Mouse (Mus musculus) midbrain, embryonic 14.5 days (tissue): ENCODE measurements around the gene Slc7a6. TPM values are rescaled to one million over a fixed set of nuclear protein-coding genes. Genes with fewer than 3 reads are reported as not detected.

Experiments used
- ATAC-seq: fragments of 200-750 bp; cut with Nextera tagmentation; 2 replicates; pipeline ENCODE4 v1.8.0; 2017; ENCODE audit warnings: moderate number of reproducible peaks, moderate library complexity; ENCODE audit not compliant: low FRiP score, low TSS enrichment
- DNase-seq: peaks from one replicate; pipeline ENCODE4 v3.0.0-alpha.2; 2015
- H3K27ac ChIP-seq: fragments of 300-500 bp; sonication (generic); replicated peaks from 2 replicates; pipeline ENCODE4 v1.5.1; 2014; ENCODE audit warnings: mild to moderate bottlenecking, low read depth, low read length, moderate library complexity
- H3K27me3 ChIP-seq: fragments of 300-500 bp; sonication (generic); 2 replicates; pipeline ENCODE4 v1.6.1; 2014; ENCODE audit warnings: low read length, control low read depth, mixed read lengths; ENCODE audit not compliant: control insufficient read depth, insufficient read depth
- H3K36me3 ChIP-seq: fragments of 300-500 bp; sonication (generic); 2 replicates; pipeline ENCODE4 v1.6.1; 2014; ENCODE audit warnings: low read length, control low read depth; ENCODE audit not compliant: control insufficient read depth, insufficient read depth
- H3K4me1 ChIP-seq: fragments of 300-500 bp; sonication (generic); 2 replicates; pipeline ENCODE4 v1.6.1; 2014; ENCODE audit warnings: mild to moderate bottlenecking, antibody characterized with exemption, low read length, control low read depth; ENCODE audit not compliant: control insufficient read depth, insufficient read depth
- H3K4me2 ChIP-seq: fragments of 300-500 bp; sonication (generic); 2 replicates; pipeline ENCODE4 v1.6.1; 2014; ENCODE audit warnings: mild to moderate bottlenecking, low read length, moderate library complexity
- H3K4me3 ChIP-seq: fragments of 300-500 bp; sonication (generic); replicated peaks from 2 replicates; pipeline ENCODE4 v1.5.1; 2014; ENCODE audit warnings: low read depth, low read length
- H3K9ac ChIP-seq: fragments of 300-500 bp; sonication (generic); replicated peaks from 2 replicates; pipeline ENCODE4 v1.6.1; 2014; ENCODE audit warnings: mild to moderate bottlenecking, low read length, moderate library complexity
- H3K9me3 ChIP-seq: fragments of 300-500 bp; sonication (generic); 2 replicates; pipeline ENCODE4 v1.6.1; 2016; ENCODE audit warnings: low read length, control low read depth, mixed read lengths; ENCODE audit not compliant: control insufficient read depth
- WGBS: fragments of 180-500 bp; shearing (Covaris S2); extraction: QIAGEN DNeasy Blood & Tissue Kit; methylation state at CpG from one replicate; pipeline ENCODE4 v1.1.7; 2014; 5-methylcytosine and 5-hydroxymethylcytosine counted together
- polyA plus RNA-seq: library from polyadenylated mRNA; unstranded; fragments of >200 nt; fragmentation: Nextera tagmentation; extraction: Ambion mirVana; gene quantifications from 2 replicates; pipeline ENCODE4 v1.2.1, GENCODE M21; 2014

The Slc7a6 gene
- polyA plus RNA-seq, 1 experiment from 2014 or later = 77.8 TPM

DNA sequence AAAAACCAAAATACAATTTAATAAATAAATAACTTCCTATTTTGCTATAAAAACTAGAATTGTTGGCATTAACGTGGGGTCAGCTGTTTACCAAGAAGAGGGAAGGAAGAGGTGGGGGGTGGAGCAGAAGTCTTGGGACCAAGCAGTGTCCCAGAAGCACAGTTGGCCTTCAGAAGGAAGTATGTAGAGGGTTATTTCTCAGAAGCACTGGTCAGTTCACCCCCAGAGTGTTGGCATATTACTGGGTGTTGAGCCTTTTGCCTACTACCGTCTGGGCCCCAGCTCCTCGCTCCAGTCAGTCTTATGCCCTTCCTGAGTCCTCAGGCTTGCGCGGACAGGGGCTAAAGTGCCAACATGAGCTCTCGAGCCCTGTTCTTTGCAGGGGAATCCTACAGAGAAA is 19.6 kb upstream of the Slc7a6 start:
- Histone ChIP-seq H3K4me3 (no peak overlapping the region), H3K27ac (no peak overlapping the region), H3K36me3 (0 out of 2 replicates have a peak, but pooled peaks cover 3% of the 10 kb centered on the region), H3K4me2 (no peak overlapping the region), H3K27me3 (no peaks in the 10 kb centered on the region), H3K9ac (no peak overlapping the region), H3K9me3 (no peaks in the 10 kb centered on the region), H3K4me1 (peaks cover 7% of the 10 kb centered on the region)
- 91% methylated on average over 6 of the region's 6 CpGs for WGBS
- no peak for ATAC-seq
- DNase-seq = no peak

DNA sequence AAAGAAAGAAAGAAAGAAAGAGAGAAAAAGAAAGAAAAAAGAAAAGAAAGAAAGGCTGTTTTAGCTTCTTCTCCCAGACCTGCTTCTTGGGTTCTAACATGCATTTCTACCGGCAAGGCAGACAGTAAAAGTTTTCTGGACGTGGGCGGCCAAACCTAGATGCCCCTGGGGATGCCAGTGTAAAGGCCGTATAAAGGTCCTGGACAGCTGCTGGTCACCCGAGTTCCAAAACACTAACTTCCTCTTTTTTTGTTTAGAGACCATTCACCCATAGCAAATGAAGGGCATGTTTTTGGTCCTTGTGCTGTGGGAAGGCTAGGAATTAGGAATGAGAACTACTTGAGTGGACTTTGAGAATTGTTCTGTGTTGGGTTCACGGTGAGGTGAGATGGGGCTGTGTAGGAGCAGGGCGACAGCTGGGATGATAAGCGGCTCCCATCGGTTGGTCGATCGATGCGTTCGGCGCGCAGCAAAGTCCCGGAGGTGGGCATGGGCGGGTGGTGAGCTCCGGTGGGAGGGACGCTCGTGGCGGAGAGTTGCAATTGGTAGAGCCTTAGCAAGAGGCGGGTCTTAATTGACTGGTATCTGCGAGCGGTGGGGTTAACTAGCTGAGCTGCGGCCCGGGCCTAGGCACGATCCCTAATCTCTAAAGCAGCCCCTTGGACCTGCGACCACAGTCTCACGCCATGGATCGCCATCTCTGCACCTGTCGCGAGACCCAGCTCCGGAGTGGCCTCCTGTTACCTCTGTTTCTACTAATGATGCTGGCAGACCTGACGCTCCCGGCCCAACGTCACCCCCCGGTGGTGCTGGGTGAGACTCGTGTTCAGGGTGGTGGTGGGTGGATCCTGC is 18.6 kb upstream of the Slc7a6 start, which contains the start of gene Pla2g15:
TSS of gene Pla2g15 (plus strand) at position 599 of the 852 bp plus-strand sequence.
- no peaks in the 10 kb centered on the region for H3K27me3 ChIP-seq
- DNase-seq (peak; percentile 95), ATAC-seq (peak; percentile 96)
- H3K4me1 ChIP-seq = peaks cover 7% of the 10 kb centered on the region
- H3K36me3 ChIP-seq = 0 out of 2 replicates have a peak, but pooled peaks cover 10% of the 10 kb centered on the region
- H3K4me2 ChIP-seq = peak within 1 kb of the TSS; percentile 74
- no peaks in the 10 kb centered on the region for H3K9me3 ChIP-seq
- peak within 1 kb of the TSS; percentile 84 for H3K9ac ChIP-seq
- H3K27ac ChIP-seq = peak within 1 kb of the TSS; percentile 70; the same call in 1 of the 2 replicates
- H3K4me3 ChIP-seq = peak within 1 kb of the TSS; percentile 87
- 2% methylated on average over 38 of the region's 38 CpGs for WGBS

DNA sequence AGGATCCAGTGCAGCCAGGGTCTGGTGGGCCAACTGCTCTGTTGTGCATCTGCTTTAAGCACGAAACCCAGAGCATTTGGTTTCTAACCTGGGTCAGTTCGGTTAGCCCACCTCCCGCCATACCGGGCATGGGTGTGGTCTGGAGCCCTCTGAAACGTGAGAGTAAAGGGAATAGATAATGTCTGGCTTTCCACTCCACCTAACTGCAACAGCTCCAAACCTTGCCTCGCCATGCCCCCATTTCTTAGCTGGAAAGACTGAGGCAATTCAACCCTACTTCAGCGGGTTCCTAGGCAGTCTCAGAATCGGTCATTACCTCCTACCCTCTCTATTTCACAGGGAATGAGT is 18.0 kb upstream of the Slc7a6 start:
- Histone ChIP-seq H3K9me3 (no peaks in the 10 kb centered on the region), H3K9ac (peak overlapping the region; percentile 84), H3K4me1 (peaks cover 7% of the 10 kb centered on the region), H3K4me3 (peak overlapping the region; percentile 87), H3K36me3 (peaks cover 14% of the 10 kb centered on the region; the same call in 1 of the 2 replicates), H3K27me3 (no peaks in the 10 kb centered on the region), H3K4me2 (peak overlapping the region; percentile 74), H3K27ac (peak overlapping the region; percentile 70; the same call in 1 of the 2 replicates)
- DNase-seq = no peak
- WGBS = 18% methylated on average over 8 of the region's 8 CpGs
- no peak for ATAC-seq

DNA sequence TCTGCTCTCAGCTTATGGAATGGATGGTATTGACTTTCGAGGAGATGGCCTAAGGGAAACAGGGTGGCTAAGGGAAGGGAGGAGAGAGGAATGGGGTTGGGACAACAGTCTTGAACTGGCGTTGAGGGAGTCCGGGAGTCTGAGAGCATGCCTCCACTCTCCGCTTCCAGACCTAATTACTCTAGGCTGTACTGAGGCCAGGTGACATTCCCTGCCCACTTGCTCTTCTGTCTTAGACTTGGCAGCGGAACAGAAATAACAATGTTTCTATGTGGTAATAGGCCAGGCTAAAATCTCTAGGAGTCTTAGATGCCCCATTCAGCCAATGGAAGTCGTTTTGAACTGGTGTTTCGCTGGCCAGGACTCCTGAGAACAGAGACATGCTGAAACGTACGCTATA is 17.6 kb upstream of the Slc7a6 start:
- Histone ChIP-seq H3K9ac (peak overlapping the region; percentile 84), H3K4me1 (peaks cover 7% of the 10 kb centered on the region), H3K36me3 (peaks cover 17% of the 10 kb centered on the region; the same call in 1 of the 2 replicates), H3K4me3 (peak overlapping the region; percentile 87), H3K27ac (no peak overlapping the region), H3K4me2 (peak overlapping the region; percentile 74), H3K27me3 (no peaks in the 10 kb centered on the region), H3K9me3 (no peaks in the 10 kb centered on the region)
- 91% methylated on average over 9 of the region's 9 CpGs for WGBS
- ATAC-seq (no peak), DNase-seq (no peak)

DNA sequence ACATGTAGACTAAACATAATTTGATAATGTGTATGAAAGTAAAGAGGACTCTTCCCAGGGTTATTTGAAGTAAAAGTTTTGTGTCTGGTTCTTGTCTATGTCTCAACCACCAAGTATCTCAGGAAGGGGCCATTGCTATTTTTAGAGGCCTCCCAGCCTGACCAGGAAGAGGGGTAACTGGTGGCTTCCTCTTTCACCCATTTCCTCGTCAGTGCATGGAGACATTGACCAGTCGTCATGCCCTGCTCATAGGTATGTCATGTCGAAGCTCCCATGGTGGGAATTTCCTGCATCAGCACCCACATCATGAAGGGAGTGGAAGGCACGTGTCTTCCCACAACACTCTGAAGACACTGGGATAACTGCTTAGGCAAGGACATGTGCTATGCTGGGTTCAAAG is 15.8 kb upstream of the Slc7a6 start:
- Histone ChIP-seq H3K9ac (no peak overlapping the region), H3K4me1 (peaks cover 7% of the 10 kb centered on the region), H3K27ac (no peak overlapping the region), H3K36me3 (peaks cover 20% of the 10 kb centered on the region; the same call in 1 of the 2 replicates), H3K27me3 (no peaks in the 10 kb centered on the region), H3K9me3 (no peaks in the 10 kb centered on the region), H3K4me2 (no peak overlapping the region), H3K4me3 (no peak overlapping the region)
- ATAC-seq = no peak
- no peak for DNase-seq
- WGBS = 91% methylated on average over 4 of the region's 4 CpGs

DNA sequence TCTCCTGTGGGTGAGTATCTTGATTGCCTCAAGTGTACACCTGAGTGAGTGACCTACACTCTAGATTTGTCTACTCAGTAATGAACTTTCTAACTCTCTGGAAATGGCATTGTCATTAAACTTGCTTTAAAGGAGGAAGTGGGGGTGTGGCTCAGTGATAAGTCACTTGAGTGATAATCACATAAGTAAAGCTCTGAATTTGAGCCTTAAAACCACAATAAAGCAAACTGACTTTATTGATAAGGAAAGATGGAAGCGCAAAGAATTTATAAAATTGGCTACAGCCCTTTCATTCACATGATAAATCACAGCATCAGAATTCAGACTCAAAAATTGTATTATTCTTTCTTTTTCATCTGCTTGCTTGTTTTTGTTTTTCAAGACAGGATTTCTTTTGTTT is 11.2 kb upstream of the Slc7a6 start:
- H3K27ac ChIP-seq = no peak overlapping the region
- no peak overlapping the region for H3K4me2 ChIP-seq
- H3K9ac ChIP-seq = no peak overlapping the region
- no peak overlapping the region for H3K4me3 ChIP-seq
- DNase-seq = no peak
- no peaks in the 10 kb centered on the region for H3K9me3 ChIP-seq
- WGBS = 98% methylated on average over 1 of the region's 1 CpGs
- peaks cover 49% of the 10 kb centered on the region for H3K36me3 ChIP-seq
- H3K4me1 ChIP-seq = no peaks in the 10 kb centered on the region
- H3K27me3 ChIP-seq = no peaks in the 10 kb centered on the region
- ATAC-seq = no peak

DNA sequence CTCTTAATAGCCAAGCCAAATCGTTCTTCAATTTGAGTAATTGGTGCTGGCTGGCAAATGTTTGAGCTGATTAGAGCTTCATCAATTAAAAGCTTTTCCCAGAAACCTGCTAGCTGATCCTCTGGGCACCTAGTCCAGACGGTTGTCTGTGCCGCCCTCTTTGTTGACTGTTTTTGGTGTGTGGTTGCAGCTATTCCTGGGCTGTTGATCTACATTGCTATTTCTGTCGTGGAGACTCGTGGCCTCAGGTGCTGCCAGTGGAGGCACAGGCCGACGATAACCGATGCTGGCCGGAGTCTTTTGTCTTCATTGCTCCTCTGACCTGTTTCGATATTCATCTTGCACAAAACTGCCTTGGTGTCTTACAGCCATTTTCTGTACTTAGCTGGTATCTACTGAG is 10.3 kb upstream of the Slc7a6 start:
- WGBS = 88% methylated on average over 10 of the region's 10 CpGs
- Histone ChIP-seq H3K9ac (no peak overlapping the region), H3K4me2 (no peak overlapping the region), H3K27ac (no peak overlapping the region), H3K4me3 (no peak overlapping the region), H3K36me3 (peaks cover 59% of the 10 kb centered on the region), H3K27me3 (no peaks in the 10 kb centered on the region), H3K4me1 (no peaks in the 10 kb centered on the region), H3K9me3 (no peaks in the 10 kb centered on the region)
- ATAC-seq (no peak), DNase-seq (no peak)

DNA sequence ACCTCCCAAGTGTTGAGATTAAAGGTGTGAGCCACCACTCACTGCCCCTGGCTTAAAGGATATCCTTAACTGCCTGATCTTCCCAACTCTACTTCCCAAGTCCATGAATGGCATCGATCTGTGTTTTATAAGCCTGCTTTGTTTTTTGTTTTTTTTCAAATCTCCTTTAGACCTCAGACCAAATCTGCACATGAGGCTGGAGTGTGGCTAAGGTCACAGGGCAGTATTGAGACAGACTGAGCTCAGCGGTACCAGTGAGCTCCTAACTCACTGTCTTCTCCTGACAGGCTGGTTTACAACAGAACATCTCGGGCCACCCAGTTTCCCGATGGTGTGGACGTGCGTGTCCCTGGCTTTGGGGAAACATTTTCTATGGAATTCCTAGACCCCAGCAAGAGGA is 8.8 kb upstream of the Slc7a6 start:
- Histone ChIP-seq H3K9ac (no peak overlapping the region), H3K4me1 (no peaks in the 10 kb centered on the region), H3K4me2 (no peak overlapping the region), H3K27me3 (no peaks in the 10 kb centered on the region), H3K36me3 (peaks cover 58% of the 10 kb centered on the region), H3K9me3 (no peaks in the 10 kb centered on the region), H3K4me3 (no peak overlapping the region), H3K27ac (no peak overlapping the region)
- WGBS = 87% methylated on average over 6 of the region's 6 CpGs
- ATAC-seq = no peak
- no peak for DNase-seq

DNA sequence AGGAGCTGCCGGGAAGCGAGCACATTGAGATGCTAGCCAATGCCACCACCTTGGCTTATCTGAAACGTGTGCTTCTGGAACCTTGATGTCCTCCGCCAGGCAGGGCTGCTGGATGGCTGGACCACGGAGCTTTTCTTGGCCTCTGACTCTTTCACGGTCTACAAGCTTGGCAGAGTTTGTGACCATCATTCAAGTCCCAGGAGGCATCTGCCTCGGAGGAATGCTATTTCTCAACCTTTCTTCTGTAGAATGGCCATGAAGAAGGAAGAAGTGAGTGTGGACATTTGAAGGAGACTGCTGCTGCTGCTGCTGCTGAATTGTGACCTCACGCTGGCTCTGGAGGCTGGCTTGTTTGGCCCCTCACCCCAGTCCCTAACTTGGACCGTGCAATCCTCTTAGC is 5.4 kb upstream of the Slc7a6 start:
- H3K4me3 ChIP-seq = no peak overlapping the region
- H3K36me3 ChIP-seq = peaks cover 47% of the 10 kb centered on the region
- WGBS = 93% methylated on average over 9 of the region's 9 CpGs
- no peak overlapping the region for H3K4me2 ChIP-seq
- no peak overlapping the region for H3K9ac ChIP-seq
- ATAC-seq = no peak
- H3K4me1 ChIP-seq = no peaks in the 10 kb centered on the region
- no peaks in the 10 kb centered on the region for H3K9me3 ChIP-seq
- no peaks in the 10 kb centered on the region for H3K27me3 ChIP-seq
- H3K27ac ChIP-seq = no peak overlapping the region
- DNase-seq = no peak
